Mouse (Mus musculus) midbrain, postnatal 0 days (tissue): ENCODE data around the gene Pls3. TPM values are rescaled to one million over a fixed set of nuclear protein-coding genes. Genes with fewer than 3 reads are reported as not detected.
"Not testable (repeated sequence)": the region's sequence is repeated elsewhere in the genome, so short reads cannot be mapped to it uniquely, and the experiment has no call there.

ENCODE experiments used
- ATAC-seq: fragments of 200-750 bp; cut with Nextera tagmentation; 2 replicates; pipeline ENCODE4 v1.8.0; 2017; ENCODE audit warnings: moderate number of reproducible peaks, mild to moderate bottlenecking, moderate TSS enrichment, moderate library complexity; ENCODE audit not compliant: low FRiP score
- DNase-seq: peaks from one replicate; pipeline ENCODE4 v3.0.0-alpha.2; 2015; ENCODE audit warnings: low spot score
- H3K27ac ChIP-seq: fragments of 300-500 bp; sonication (generic); 2 replicates; pipeline ENCODE4 v1.5.1; 2014; ENCODE audit warnings: low read depth, mild to moderate bottlenecking, low read length, mixed read lengths
- H3K27me3 ChIP-seq: fragments of 300-500 bp; sonication (generic); 2 replicates; pipeline ENCODE4 v1.6.1; 2014; ENCODE audit warnings: low read length, control low read depth, mixed read lengths; ENCODE audit not compliant: insufficient read depth
- H3K36me3 ChIP-seq: fragments of 300-500 bp; sonication (generic); 2 replicates; pipeline ENCODE4 v1.6.1; 2014; ENCODE audit warnings: low read length, control low read depth, mixed read lengths; ENCODE audit not compliant: insufficient read depth
- H3K4me1 ChIP-seq: fragments of 300-500 bp; sonication (generic); 2 replicates; pipeline ENCODE4 v1.6.1; 2014; ENCODE audit warnings: mild to moderate bottlenecking, control low read depth, antibody characterized with exemption, low read length, mixed read lengths; ENCODE audit not compliant: insufficient read depth
- H3K4me2 ChIP-seq: fragments of 300-500 bp; sonication (generic); 2 replicates; pipeline ENCODE4 v1.6.1; 2014; ENCODE audit warnings: low read depth, mild to moderate bottlenecking, low read length, mixed read lengths; ENCODE audit not compliant: poor library complexity, severe bottlenecking
- H3K4me3 ChIP-seq: fragments of 300-500 bp; sonication (generic); 2 replicates; pipeline ENCODE4 v1.5.1; 2014; ENCODE audit warnings: low read depth, mild to moderate bottlenecking, low read length, moderate library complexity
- H3K9ac ChIP-seq: fragments of 300-500 bp; sonication (generic); replicated peaks from 2 replicates; pipeline ENCODE4 v1.6.1; 2014; ENCODE audit warnings: mild to moderate bottlenecking, low read length, moderate library complexity, mixed read lengths; ENCODE audit not compliant: poor library complexity, severe bottlenecking
- H3K9me3 ChIP-seq: fragments of 300-500 bp; sonication (generic); 2 replicates; pipeline ENCODE4 v1.6.1; 2016; ENCODE audit warnings: low read length, control low read depth
- CTCF ChIP-seq: IDR thresholded peaks from 2 replicates; pipeline ENCODE4 v1.5.1; 2016; ENCODE audit warnings: antibody characterized with exemption, mild to moderate bottlenecking
- WGBS: fragments of 180-500 bp; shearing (Covaris S2); extraction: QIAGEN DNeasy Blood & Tissue Kit; methylation state at CpG from one replicate; pipeline ENCODE4 v1.1.7; 2014; 5-methylcytosine and 5-hydroxymethylcytosine counted together
- polyA plus RNA-seq: library from polyadenylated mRNA; unstranded; fragments of >200 nt; fragmentation: Nextera tagmentation; extraction: Ambion mirVana; gene quantifications from 2 replicates; pipeline ENCODE4 v1.2.1, GENCODE M21; 2015
- total RNA-seq: library from RNA; depleted of rRNA; stranded (reverse); fragments of >200 nt; gene quantifications from 2 replicates; pipeline ENCODE4 v1.2.3, GENCODE M21; 2014

Gene Pls3
- total and polyA plus RNA-seq, 2 experiments from 2014 or later, result 12.8 to 29.3 TPM

DNA sequence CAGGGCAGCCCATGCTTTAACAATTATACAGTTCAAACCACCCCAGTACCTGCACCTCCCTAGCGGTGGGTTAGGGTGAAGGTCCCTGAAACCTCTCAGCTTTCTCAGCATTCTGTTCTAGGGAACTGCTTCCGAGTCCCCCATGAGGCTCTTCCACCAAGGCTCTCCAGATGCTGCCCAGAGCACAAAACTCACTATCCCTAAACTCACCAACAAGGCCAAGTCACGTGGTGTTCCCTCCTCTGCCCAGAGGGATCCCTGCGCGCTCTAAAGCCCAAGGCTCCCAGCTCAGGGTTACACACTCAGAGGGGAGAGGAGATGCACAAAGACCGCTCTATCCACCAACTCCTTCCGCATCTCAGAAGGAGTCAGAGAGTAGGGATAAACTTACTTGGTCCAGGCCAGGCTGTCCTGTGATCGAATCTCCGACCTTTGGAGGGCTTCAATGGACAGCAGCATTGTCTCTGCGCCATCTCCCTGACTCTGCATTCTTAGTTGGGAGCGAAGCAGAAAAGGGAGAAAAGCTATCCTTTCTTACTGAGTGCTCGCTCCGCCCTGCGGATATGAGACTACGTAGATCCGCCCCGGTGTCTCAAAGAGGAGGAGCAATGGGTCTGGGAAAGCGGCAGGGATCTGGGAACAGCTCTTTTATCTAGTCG lies 110.7 kb downstream of the Pls3 start:
- TF ChIP-seq CTCF, result peak; percentile 41
- DNase-seq (peak; percentile 77), ATAC-seq (peak; percentile 94)
- Histone ChIP-seq H3K36me3 (no peaks in the 10 kb centered on the region), H3K9me3 (no peaks in the 10 kb centered on the region), H3K4me1 (no peaks in the 10 kb centered on the region), H3K4me2 (peak overlapping the region; percentile 50), H3K4me3 (peak overlapping the region; percentile 49), H3K27ac (peak overlapping the region; percentile 68), H3K27me3 (no peaks in the 10 kb centered on the region), H3K9ac (peak overlapping the region; percentile 48; the same call in 1 of the 2 replicates)
- WGBS, result 12% methylated on average over 19 of the region's 19 CpGs

DNA sequence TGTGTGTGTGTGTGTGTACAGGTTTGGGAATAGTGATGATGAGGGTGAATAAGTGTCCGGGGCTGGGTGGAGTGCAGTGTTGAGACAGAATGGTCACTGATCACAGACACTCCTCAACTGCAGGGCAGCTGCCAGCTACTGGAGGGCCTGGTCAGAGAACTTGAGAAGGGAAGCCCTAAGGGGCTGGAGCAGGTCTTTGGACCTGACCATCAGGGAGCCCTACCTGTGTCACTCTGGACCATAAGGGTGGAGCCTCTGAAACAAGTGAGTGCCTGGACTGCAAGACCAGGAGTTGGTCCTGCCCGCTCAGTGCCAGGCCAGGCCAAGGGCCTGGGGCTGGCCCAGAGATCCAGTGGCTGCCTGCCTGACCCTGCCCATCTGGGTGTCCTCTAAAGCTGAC lies 115.5 kb downstream of the Pls3 start:
- H3K9me3 ChIP-seq, H3K9ac ChIP-seq, DNase-seq, H3K27me3 ChIP-seq, H3K36me3 ChIP-seq, H3K4me2 ChIP-seq, H3K27ac ChIP-seq, H3K4me3 ChIP-seq, H3K4me1 ChIP-seq, ATAC-seq: not testable (repeated sequence)
- WGBS, result 86% methylated on average over 2 of the region's 2 CpGs

DNA sequence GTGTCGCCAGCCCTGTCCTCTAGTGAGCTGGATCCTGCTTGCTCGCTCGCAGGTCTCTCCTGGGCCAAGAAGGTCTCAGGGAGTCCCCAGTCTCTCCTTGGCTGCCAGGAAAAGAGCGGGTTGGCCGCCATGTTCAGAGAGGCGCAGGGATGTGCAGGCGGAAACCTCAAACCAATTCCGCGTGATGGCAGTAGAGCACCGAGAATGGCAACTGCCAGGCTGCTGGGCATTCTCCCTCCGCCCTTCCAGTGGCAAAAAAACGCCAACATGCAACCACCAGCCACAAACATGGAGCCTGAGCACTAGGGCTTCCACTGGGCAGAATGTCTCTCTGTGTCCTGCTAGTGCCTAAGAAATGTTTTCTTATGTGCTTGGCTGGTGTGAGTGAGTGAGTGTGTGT lies 115.9 kb downstream of the Pls3 start:
- H3K36me3 ChIP-seq, H3K4me1 ChIP-seq, H3K9me3 ChIP-seq, H3K4me2 ChIP-seq, H3K27ac ChIP-seq, H3K9ac ChIP-seq, H3K4me3 ChIP-seq, ATAC-seq, H3K27me3 ChIP-seq: not testable (repeated sequence)
- WGBS, result 70% methylated on average over 12 of the region's 12 CpGs
- peak; percentile 62 for TF ChIP-seq CTCF
- peak; percentile 67 for DNase-seq

DNA sequence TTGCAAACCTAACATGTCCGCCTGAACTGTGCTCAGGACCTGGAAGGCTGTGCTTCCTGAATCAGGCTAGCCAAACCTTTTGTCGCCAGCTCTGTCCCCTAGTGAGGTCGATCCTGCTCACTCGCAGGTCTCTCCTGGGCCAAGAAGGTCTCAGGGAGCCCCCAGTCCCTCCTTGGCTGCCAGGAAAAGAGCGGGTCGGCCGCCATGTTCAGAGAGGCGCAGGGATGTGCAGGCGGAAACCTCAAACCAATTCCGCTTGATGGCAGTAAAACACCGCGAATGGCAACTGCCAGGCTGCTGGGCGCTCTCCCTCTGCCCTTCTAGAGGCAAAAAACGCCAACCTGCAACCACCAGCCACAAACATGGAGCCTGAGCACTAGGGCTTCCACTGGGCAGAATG lies 117.0 kb downstream of the Pls3 start:
- not testable (repeated sequence) for H3K9ac ChIP-seq, H3K4me1 ChIP-seq, H3K27me3 ChIP-seq, H3K4me3 ChIP-seq, ATAC-seq, H3K9me3 ChIP-seq, H3K4me2 ChIP-seq, H3K36me3 ChIP-seq, H3K27ac ChIP-seq
- peak; percentile 36 for DNase-seq
- TF ChIP-seq CTCF, result peak; percentile 22; the same call in 1 of the 2 replicates
- 70% methylated on average over 14 of the region's 14 CpGs for WGBS

DNA sequence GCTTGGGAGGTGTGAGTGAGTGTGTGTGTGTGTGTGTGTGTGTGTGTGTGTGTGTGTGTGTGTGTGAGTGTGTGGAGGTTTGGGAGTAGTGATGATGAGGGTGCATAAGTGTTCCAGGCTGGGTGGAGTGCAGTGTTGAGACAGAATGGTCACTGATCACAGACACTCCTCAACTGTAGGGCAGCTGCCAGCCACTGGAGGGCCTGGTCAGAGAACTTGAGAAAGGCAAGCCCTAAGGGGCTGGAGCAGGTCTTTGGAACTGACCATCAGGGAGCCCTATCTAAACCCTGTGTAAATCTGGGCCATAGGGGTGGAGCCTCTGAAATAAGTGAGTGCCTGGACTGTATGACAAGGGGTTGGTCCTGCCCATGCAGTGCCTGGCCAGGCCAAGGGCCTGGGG lies 120.5 kb downstream of the Pls3 start:
- H3K4me2 ChIP-seq, H3K9ac ChIP-seq, H3K27ac ChIP-seq, H3K4me1 ChIP-seq, ATAC-seq, DNase-seq, H3K4me3 ChIP-seq, H3K36me3 ChIP-seq, H3K27me3 ChIP-seq, H3K9me3 ChIP-seq: not testable (repeated sequence)

DNA sequence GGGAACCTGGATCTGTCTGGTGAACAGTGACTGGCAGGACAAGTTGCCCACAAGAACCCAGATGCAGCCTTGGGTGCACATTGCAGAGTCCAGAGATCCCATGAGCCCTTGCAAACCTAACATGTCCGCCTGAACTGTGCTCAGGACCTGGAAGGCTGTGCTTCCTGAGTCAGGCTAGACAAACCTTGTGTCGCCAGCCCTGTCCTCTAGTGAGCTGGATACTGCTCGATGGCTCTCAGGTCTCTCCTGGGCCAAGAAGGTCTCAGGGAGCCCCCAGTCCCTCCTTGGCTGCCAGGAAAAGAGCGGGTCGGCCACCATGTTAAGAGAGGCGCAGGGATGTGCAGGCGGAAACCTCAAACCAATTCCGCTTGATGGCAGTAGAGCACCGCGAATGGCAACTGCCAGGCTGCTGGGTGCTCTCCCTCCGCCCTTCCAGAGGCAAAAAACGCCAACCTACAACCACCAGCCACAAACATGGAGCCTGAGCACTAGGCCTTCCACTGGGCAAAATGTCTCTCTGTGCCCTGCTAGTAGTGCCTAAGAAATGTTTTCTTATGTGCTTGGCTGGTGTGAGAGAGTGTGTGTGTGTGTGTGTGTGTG lies 124.8 kb downstream of the Pls3 start:
- not testable (repeated sequence) for H3K27me3 ChIP-seq, H3K36me3 ChIP-seq, H3K4me1 ChIP-seq, H3K4me2 ChIP-seq, H3K9me3 ChIP-seq, DNase-seq, H3K4me3 ChIP-seq, H3K9ac ChIP-seq, H3K27ac ChIP-seq, ATAC-seq
- WGBS, result 58% methylated on average over 3 of the region's 12 CpGs
